Mouse (Mus musculus) natural killer cell, adult 2 months (primary cell): ENCODE results near the gene Crabp2.

Experiments
- DNase-seq, 2 experiments: peaks; one replicate each; pipeline ENCODE4 v3.0.0; 2022; ENCODE audit warnings: low spot score in 2 of 2

Crabp2 gene

DNA sequence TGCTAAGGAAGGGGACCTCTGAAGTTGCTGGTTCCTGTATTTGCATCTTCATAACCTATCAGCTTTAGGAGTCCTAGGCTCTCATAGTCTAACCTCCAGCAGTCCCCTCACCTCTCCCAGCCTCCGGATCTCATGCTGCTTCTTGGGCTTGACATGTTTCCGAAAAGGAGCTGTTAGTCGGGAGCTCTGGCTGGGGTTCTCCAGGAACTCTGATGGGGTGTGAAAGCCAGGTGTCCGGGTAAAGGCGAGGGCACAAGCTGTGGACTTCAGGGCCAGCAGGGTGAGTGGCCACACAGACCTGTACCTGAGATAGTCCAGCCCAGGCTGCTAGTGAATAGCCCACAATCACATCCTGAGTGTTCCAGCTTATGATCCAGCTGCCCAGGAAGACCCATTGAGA is 21.0 kb upstream of the Crabp2 start:
- DNase-seq, result no peak

DNA sequence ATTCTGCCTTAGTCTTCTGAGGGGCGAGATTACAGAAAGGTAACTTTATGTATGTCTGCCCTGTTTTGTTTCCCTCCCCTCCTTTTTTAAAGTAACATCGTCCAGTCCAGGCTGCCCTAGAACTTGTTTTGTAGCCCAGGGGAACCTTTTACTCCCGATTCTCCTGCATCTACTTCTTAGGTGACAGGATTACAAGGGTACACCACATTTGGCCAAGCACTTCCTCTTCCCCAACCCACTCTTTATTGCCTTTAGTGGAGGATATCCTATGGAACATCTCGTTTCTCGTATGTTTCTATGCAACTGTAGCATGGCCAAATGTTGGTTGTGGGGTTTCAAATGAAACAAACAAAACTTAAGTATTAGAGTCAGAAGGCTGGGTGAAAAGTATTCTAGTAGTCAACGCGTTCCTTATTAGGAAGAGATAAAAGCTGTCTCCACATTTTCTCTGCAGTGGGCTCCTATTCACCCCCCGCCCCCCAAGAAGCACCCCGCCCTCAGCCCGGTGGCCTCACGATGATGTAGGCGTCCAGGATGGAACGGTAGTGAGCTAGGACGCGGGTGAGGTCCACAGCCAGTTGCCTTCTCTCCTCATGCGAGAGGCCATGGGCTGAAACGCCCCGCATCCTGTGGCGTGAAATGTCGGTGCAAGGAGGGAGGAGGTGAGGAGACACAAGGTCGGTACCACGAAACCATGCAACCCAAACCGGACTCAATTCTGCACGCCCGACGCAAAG is 19.0 kb upstream of the Crabp2 start:
- no peak for DNase-seq

DNA sequence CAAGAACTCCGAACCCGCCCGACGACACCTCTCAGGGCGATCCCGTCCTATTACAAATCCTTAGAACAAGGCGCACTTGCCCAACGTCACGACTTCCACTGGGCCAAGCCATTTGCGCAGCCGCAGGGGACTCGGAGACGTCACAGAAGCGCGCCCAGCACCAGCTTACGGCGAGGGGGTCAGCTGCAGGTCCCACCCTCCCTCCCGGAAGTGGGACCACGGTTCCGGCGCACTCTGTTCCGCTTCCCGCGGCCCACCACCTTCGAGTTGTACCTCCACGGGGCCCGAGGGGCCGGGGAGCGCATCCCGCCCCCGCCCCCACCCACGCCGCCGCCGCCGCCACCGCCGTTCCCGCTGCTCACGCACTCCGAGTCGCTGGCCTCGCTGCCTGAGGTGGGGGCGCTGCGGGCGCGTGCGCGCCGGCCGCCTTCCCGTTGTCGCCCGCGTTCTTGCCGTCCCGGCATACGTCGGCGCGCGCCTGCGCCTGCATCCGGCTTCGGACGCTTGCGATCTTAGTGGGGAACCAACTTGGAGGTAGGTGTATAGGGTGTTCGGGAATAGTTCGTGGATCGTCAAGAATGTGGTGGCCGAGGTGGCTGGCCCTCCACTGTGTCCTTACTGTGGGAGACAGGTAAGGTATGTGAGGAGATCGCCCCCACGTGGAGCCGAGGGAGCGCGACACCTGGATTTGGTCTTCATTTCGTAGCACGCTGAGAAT is 18.2 kb upstream of the Crabp2 start, which contains the start of the genes Isg20l2 and Rrnad1:
TSS of gene Isg20l2 (plus strand) at position 237 of the 718 bp plus-strand sequence.
TSS of gene Rrnad1 (minus strand) at position 640 of the 718 bp plus-strand sequence.
- peak; percentile 91 to 94 for DNase-seq

DNA sequence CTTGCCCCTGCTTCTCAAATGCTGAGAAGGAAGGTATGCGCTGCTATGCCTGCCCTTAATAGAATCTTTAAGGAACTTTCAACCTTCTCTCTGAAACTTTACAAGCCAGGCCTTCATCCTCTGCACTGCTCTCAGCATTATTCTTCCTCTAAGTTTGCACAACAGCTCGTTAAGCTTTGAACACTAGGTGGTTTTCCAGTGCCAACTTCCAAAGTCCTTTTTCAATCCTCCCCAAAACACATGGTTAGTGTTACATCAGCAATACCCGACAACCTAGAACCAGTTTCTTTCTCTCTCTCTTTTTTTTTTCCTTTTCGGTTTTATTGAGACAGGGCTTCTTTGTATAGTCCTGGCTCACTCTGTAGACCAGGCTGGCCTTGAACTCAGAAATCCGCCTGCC is 14.4 kb upstream of the Crabp2 start:
- DNase-seq, result no peak

DNA sequence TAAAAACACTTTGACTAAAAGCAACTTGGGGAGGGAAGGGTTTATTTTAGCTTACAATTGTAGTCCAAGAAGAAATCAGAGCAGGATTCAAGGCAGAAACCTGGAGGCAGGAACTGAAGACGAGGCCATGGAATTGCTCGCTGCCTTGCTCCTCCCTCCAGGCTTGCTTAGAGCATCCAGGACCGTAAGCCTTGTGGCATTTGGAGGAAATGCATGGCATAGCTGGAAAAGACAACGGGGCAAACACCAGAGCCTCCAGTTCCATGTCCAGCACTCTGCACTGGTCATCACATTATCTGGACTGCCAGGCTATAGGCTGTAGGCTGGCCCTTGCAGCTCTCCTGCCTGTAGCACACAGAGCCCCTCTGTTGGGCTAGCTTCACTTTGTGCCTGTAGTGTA is 14.0 kb upstream of the Crabp2 start:
- DNase-seq, result no peak

DNA sequence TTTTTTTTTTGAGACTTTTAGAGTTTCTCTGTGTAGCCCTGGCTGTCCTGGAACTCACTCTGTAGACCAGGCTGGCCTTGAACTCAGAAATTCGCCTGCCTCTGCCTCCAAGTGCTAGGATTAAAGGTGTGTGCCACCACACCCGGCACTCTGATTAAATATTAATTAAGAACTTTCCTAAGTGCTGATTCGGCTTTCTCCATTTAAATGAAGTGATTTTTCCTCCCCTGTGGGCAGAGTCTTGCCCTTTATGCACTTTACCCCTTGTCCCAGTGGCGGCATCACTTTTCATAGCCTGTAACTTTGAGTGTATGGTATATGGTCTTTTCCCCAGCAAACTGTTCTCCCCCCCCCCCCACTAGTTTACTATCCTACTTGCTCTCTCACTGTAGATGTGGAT is 13.3 kb upstream of the Crabp2 start:
- no peak for DNase-seq

DNA sequence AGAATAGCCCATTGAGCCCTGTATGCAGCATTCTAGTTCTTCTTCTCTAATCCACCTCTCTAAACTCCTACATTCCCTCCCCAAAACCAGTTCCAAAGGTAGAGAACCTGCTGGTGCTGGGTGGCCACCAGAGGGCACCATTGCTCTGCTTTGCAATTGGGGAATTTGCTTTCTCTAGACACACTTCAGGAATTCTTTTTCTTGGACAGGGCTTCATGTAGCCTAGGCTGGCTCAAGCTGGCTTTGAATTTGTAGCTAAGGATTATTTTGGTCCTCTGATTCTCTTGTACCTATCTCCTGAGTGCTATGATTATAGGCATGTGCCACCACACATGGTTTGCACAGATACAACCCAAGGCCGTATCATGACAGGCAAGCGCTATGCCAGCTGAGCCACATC is 12.7 kb upstream of the Crabp2 start:
- DNase-seq, result peak in 1 of 2 experiments; percentile 52

DNA sequence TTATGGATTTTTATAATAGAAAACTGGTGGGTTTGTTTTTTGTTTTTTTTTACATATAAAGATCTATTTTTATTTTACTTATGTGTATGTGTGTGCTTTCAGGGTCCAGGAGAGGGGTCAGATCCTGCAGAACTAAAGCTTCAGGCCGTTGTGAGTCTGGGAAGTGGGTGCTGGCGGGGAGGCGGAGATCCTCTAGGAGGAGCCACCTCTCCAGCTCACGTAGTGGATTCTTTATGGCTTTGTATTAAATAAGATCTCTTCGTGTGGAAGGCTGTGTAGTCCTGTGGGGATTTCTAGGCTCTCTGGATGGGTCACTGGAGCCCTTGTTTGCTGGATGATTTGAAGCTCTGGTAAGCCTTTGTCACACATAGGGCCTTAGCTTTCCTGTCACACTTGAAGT is 7.9 kb upstream of the Crabp2 start:
- no peak for DNase-seq

DNA sequence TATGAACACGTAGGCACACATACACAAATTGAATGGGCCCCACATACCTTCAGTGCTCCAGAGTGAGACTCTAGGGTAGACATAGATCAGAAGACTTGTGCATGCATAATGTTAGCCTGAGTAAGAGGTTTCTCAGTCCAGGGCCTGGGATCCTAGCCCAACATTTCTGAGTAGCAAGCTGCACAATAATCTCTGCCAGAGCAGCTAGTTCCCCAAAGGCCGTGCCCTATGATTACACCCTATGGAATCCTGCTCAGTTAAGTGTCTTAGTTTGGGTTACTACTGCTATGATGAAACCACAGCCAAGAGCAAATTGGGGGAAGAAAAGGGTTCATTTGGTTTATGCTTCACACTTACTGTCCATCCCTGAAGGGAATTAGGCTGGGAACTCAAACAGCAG is 6.0 kb upstream of the Crabp2 start:
- DNase-seq, result no peak

DNA sequence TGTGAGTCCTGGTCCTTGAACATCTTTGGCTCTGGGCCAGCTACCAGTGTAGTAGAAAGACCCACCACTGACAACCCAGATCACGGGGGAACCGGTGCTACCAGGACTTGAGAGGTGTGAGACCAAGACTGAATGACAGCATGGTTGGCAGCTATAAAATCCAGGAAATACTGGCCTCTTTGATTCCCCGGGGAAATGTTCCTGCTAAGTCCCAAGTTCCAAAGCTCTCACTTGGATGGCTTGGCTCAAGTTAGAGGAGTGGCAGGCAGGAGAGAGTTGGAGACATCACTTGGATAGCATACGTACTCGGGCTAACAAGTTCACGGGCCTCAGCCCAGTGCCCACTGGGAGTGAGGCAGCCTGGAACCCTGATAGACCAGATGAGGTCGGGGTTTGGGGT is 4.9 kb upstream of the Crabp2 start:
- DNase-seq, result no peak

DNA sequence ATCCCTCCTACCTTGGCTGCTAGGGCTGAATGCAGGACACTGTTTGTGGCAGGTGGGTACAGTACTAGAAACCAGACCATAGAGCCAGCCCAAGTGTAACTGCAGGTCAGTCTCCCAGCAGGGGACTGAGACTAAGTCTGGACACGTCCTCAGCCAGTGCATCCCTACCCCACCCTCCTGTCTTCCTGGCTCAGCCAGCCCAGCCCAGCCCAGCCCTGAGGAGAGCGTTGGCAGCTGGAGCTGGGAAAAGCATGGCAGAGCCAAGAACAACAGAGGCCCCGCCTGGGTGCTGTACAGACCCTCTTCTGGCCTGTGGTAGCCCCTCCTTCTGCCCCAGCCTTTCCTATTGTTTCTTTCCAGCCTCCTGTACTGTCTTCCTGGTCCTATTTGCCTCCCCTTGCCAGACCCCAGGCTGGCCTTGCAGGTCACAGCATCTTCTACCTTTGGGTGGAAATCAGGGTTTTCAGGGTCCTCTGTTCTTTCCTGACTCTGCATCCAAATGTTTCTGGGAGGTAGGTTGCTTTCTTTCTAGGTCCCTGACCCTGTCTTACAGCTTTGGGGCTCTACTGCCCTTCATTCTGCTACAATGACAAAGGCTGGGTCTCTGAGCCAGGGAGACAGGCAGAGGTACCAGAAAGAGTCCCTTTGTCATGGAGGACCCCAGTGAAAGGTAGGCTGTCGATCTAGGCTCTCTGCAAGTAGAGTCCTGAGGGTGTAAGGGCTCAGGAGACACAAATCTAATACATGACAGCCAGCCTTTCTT is 3.4 kb upstream of the Crabp2 start:
- no peak for DNase-seq

DNA sequence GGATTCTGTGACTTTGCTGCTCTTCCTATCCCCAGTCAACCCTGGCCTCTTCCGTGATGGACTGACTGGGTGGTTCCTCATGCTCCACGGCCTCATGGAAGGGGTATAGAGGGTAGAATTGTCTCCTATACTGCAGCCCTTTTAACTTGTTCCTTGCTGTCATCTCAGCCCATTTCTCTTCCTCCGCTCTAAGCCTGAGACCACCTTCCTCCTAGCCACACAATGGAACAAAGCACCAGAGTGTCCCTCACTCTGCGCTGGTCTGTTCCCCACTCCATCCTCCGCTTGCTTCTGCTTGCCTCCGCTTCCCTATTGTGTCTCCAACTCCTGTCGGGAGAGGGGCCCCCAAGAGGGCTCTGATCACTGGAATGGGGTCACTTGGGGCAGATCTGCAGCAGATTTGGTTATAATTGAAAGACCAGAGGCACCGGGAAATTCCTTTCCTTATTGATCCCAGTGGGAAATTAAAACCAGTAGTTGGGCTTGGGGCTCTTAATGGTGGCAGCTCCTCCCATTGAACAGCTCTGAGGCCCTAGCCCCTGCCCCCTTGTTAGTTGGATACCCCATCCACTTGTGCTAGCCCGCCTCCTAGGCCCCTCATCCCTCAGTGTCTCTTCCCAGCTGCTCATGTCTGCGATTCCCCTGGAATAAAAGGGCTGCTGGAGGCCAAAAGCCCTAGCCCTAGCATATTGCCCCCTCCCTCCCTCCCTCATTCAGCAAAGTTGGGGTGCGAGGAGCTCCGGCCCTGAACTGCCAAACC is 2.5 kb upstream of the Crabp2 start:
- DNase-seq, result no peak

DNA sequence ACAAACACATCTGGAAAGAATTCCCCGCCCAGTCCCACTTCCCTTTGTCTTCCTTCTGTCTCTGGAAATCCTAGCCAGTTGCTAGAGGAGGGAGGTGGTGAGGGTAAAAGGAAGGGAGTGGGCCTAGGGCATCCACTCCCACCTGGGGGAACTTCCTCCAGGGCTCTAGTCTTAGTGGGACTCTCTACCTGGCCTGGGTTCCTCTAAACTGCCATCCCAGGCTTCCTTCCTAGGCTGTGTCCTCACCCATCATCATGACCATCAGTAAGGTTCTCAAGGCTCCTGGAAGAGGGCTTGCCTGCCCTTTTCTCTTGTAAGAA is 2.0 kb upstream of the Crabp2 start:
- DNase-seq, result no peak

DNA sequence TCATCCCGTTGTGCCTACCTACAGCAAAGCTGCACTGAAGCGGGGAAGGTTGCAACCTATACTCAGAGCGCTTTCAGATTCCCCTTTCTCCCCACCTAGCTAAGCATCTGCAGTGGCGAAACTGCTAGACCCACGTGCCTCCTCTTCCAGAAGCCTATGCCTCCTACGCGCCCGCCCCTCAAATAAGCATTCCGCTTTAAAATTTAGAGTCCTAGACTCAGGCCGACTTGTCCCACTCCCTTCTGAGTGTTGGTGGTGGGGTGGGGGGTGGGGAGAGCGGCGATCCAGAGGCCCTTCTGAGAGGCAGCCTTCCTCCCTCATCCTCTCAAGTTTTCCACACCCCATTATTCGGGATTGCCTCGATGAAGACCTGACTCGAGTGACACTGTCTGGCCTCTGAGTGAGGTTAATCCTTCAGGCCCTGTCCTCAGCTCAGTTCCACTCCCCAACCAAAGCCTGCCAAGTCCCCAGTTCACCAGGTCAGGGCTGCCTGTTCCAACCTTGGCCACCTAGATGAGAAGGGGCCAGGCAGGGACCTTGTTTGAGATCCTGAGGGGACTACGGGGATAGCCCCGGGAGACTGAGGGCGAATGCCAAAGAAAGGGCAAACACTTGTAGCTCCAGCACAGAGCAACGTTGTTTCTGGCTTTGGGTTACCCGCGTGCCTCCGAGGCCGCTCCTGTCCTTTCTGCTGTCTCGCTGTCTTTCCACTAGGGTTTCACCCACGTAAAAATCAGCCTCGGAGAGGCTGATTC is 1.2 kb upstream of the Crabp2 start:
- no peak for DNase-seq

DNA sequence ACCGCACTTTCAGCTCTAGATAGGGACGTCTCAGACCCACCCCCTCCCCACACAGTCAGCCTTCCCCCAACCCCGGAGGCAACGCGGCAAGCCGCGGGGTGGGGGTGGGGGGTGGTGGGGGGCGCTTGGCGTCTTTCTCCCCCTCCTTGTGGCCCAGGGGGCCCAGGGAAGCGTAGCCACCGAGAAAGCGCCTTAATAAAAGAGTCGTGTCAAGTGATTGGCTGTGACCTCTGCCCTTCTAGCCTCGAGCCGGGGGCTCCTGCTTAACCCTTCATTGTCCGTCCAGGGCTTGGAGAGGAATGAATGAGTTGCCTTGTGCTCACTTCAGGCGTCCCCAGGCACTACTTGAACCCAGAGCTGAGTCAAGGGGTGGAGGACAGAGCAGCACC is 661 bp upstream of the Crabp2 start:
- no peak for DNase-seq

DNA sequence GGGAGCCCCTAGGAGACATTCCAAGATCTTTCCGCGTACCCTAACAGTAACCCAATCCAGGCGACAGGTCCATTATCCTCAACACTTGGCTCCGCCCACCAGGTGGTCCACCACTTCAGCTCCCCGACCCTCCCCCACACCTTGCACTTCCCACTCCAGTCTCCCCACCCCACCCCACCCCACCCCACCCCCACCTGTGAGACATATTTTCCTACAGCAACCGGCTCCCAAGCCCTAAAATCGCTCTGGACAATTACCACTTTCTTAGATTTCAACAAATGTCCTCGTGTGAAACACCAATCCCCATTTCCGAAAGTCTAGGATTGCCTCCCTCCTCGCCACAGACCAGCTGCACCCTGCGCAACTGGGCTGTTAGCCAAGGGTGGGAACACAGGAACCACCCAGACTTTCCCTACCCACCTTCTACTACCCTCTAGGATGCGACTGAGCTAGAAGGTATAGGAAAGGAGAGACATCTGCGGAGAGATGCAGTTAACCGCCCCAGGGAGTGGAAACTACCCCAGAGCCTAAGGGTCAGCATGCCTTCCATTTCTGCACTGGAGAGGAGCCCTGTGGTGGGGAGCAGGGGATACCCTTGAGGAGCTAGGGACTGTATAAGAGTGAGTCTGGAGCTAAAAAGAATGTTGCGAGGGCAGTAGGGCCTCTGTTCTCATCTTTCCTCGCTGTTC is 944 bp downstream of the Crabp2 start:
- DNase-seq, result no peak

DNA sequence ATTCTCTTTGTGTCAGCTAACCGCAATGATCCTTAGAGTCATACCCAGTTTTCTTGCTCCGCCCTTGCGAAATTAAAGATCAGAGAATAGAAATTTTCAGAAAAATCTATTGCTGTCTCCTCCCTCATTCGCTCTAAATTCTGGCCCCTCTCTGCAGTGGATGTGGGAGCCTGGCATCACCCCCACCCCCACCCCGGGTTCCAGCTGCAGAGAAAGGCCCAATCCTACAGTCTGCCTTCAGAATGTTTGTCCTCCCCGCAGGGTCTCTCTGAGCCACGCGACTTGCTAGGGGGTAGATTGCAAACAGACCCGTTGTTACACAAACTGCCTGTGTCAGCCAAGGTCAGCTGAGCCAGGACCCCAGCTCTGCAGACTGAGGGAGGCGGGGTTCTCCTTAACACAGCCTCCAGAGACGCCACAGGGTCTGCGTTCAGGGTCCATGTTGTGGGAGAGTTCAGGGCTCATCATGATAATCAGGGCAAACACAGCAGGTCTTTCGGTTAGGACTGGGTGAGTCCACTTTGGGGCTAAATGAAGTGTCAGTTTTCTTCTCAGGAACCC is 1.6 kb downstream of the Crabp2 start:
- no peak for DNase-seq

DNA sequence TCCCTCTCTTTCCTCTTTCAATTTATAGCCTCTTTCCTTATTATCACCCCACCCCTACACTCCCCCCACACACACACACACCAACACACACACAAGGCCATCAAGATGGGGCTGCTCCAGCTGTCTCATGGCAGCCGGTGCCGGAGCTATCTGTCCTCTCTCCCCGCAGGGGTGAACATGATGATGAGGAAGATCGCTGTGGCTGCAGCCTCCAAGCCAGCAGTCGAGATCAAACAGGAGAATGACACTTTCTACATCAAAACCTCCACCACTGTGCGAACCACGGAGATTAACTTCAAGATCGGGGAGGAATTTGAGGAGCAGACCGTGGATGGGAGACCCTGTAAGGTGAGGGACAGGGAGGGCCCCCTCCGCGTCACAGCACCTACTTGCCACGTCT is 3.5 kb downstream of the Crabp2 start:
- DNase-seq, result no peak

DNA sequence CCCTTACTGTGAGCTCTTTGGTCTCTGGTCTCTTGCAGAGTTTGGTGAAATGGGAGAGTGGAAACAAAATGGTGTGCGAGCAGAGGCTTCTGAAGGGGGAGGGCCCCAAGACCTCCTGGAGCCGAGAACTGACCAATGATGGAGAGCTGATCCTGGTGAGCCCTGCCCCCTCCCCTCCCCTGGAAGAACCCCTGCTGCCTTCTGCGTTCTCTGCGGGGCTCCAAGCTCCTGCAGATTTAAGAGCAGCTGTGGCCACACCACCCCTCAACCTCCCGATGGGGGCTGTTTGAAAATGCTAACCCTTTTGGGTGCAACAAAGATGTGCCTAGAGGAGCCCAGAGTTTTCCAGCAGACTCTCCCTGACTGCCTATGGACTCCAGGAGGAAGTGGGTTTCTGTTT is 4.0 kb downstream of the Crabp2 start:
- no peak for DNase-seq

DNA sequence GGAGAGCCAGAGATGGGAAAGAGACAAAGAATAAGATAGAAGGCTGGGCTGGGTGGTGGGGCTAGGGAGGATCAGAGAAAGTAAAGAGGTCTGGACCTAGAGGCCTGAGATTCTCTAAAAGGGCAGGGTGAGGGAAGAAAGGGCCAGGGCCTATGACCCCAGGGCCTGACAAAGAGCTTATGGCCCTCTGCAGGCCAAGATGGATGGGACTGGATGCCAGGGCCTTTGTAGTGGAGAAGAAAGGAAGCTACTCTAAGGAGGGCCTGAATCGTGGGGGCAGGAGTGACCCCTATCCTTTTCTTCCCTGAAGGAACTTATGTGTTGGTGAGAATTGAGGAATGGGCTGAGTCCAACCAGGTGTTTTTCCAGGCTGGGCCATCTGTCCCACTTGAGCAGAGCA is 9.6 kb downstream of the Crabp2 start:
- no peak for DNase-seq
